Mouse (Mus musculus) CH12.LX (cell line): ENCODE results near the gene Elovl5. TPM values are rescaled to one million over a fixed set of nuclear protein-coding genes. Genes with fewer than 3 reads are reported as not detected.

Experiments
- DNase-seq: peaks from one replicate; pipeline ENCODE4 v3.0.0-alpha.2; 2013; ENCODE audit errors: extremely low read depth
- H3K27ac ChIP-seq: 2 replicates; pipeline ENCODE4 v1.5.1; 2012; ENCODE audit warnings: low read depth, mild to moderate bottlenecking, control low read depth, moderate library complexity; ENCODE audit not compliant: insufficient read depth
- H3K27me3 ChIP-seq: replicated peaks from 2 replicates; pipeline ENCODE3; 2012; ENCODE audit warnings: inconsistent platforms
- H3K36me3 ChIP-seq, 2 experiments: replicated peaks in 1 of 2; 2 replicates each; pipeline versions ENCODE3 to v1.6.1; 2012; ENCODE audit warnings: inconsistent platforms in 1 of 2, low read length in 1 of 2, mild to moderate bottlenecking in 1 of 2, mixed read lengths in 1 of 2, moderate library complexity in 1 of 2; ENCODE audit not compliant: control insufficient read depth in 1 of 2, insufficient read depth in 1 of 2
- H3K4me1 ChIP-seq, 2 experiments: 2 replicates each; pipeline ENCODE4 v1.6.1; 2012; ENCODE audit warnings: inconsistent platforms in 1 of 2, moderate library complexity in 1 of 2; ENCODE audit not compliant: insufficient read depth in 2 of 2, control insufficient read depth in 1 of 2
- H3K4me2 ChIP-seq: 2 replicates; pipeline ENCODE4 v1.6.1; 2012; ENCODE audit warnings: low read depth, mild to moderate bottlenecking, control low read depth; ENCODE audit not compliant: poor library complexity, insufficient read depth, severe bottlenecking
- H3K4me3 ChIP-seq, 3 experiments: fragments of 150-350 bp in 1 of 3; sonication (generic) in 1 of 3; replicated peaks in 1 of 3; 2 replicates each; pipeline versions ENCODE3 to v1.5.1; 2011 to 2012; ENCODE audit warnings: low read depth in 2 of 3, low read length in 2 of 3, mild to moderate bottlenecking in 2 of 3, moderate library complexity in 2 of 3, control low read depth in 1 of 3, improper control_type of control experiment in 1 of 3, inconsistent platforms in 1 of 3, mixed read lengths in 1 of 3; ENCODE audit not compliant: poor library complexity in 1 of 3
- H3K79me2 ChIP-seq: replicated peaks from 2 replicates; pipeline ENCODE4 v1.6.1; 2012; ENCODE audit warnings: mild to moderate bottlenecking, moderate library complexity; ENCODE audit not compliant: control insufficient read depth, poor library complexity, insufficient read depth, severe bottlenecking; ENCODE audit errors: extremely low read depth
- H3K9ac ChIP-seq: 2 replicates; pipeline ENCODE4 v1.6.1; 2012; ENCODE audit warnings: low read depth, mild to moderate bottlenecking, control low read depth, moderate library complexity; ENCODE audit not compliant: insufficient read depth
- H3K9me3 ChIP-seq: replicated peaks from 2 replicates; pipeline ENCODE3; 2012; ENCODE audit warnings: low read length, inconsistent platforms, mixed read lengths
- CHD1 ChIP-seq: IDR thresholded peaks from 2 replicates; pipeline ENCODE4 v1.6.1; 2012; ENCODE audit warnings: low read depth, low read length, improper control_type of control experiment, inconsistent platforms
- CHD2 ChIP-seq: IDR thresholded peaks from 2 replicates; pipeline ENCODE4 v1.6.1; 2011; ENCODE audit warnings: low read length, improper control_type of control experiment
- CTCF ChIP-seq, 2 experiments: IDR thresholded peaks in 1 of 2; conservative IDR thresholded peaks in 1 of 2; 2 replicates each; pipeline ENCODE4 v1.5.1; 2011 to 2012; ENCODE audit warnings: low read depth in 2 of 2, low read length in 2 of 2, improper control_type of control experiment in 1 of 2, inconsistent platforms in 1 of 2, mild to moderate bottlenecking in 1 of 2, moderate library complexity in 1 of 2
- E2F4 ChIP-seq: IDR thresholded peaks from 2 replicates; pipeline ENCODE4 v1.6.1; 2011; ENCODE audit warnings: low read depth, low read length, improper control_type of control experiment; ENCODE audit not compliant: insufficient replicate concordance
- EP300 ChIP-seq: IDR thresholded peaks from 2 replicates; pipeline ENCODE4 v1.6.1; 2011; ENCODE audit warnings: low read length, improper control_type of control experiment
- ETS1 ChIP-seq: conservative IDR thresholded peaks from 2 replicates; pipeline ENCODE4 v1.6.1; 2012; ENCODE audit warnings: low read depth, mild to moderate bottlenecking, inconsistent platforms, low read length, improper control_type of control experiment, moderate library complexity
- HCFC1 ChIP-seq: IDR thresholded peaks from 2 replicates; pipeline ENCODE4 v1.6.1; 2012; ENCODE audit warnings: low read depth, mild to moderate bottlenecking, inconsistent platforms, low read length, improper control_type of control experiment
- IRF4 ChIP-seq: IDR thresholded peaks from 2 replicates; pipeline ENCODE4 v1.6.1; 2014; ENCODE audit warnings: low read depth, mild to moderate bottlenecking, inconsistent platforms, low read length, improper control_type of control experiment
- JUND ChIP-seq: conservative IDR thresholded peaks from 2 replicates; pipeline ENCODE4 v1.6.1; 2011; ENCODE audit warnings: low read depth, low read length, improper control_type of control experiment
- KAT2A ChIP-seq: IDR thresholded peaks from 2 replicates; pipeline ENCODE4 v1.6.1; 2012; ENCODE audit warnings: low read length, improper control_type of control experiment, inconsistent platforms; ENCODE audit not compliant: insufficient replicate concordance
- MAFK ChIP-seq: IDR thresholded peaks from 2 replicates; pipeline ENCODE4 v1.6.1; 2011; ENCODE audit warnings: low read length, improper control_type of control experiment; ENCODE audit not compliant: insufficient replicate concordance
- MAX ChIP-seq: IDR thresholded peaks from 2 replicates; pipeline ENCODE4 v1.6.1; 2011; ENCODE audit warnings: low read length, improper control_type of control experiment
- MEF2A ChIP-seq: IDR thresholded peaks from 2 replicates; pipeline ENCODE4 v1.6.1; 2014; ENCODE audit warnings: low read depth, mild to moderate bottlenecking, inconsistent platforms, low read length, improper control_type of control experiment, borderline replicate concordance
- MXI1 ChIP-seq: IDR thresholded peaks from 2 replicates; pipeline ENCODE4 v1.6.1; 2011; ENCODE audit warnings: mild to moderate bottlenecking, low read depth, low read length, improper control_type of control experiment
- PAX5 ChIP-seq: IDR thresholded peaks from 2 replicates; pipeline ENCODE4 v1.6.1; 2012; ENCODE audit warnings: low read length, inconsistent platforms, mixed read lengths
- POLR2A ChIP-seq: IDR thresholded peaks from 2 replicates; pipeline ENCODE4 v1.6.1; 2011; ENCODE audit warnings: low read depth, mild to moderate bottlenecking, improper control_type of control experiment, low read length
- POLR2AphosphoS2 ChIP-seq: IDR thresholded peaks from 2 replicates; pipeline ENCODE4 v1.6.1; 2011; ENCODE audit warnings: low read depth, low read length, improper control_type of control experiment
- RAD21 ChIP-seq: IDR thresholded peaks from 2 replicates; pipeline ENCODE4 v1.6.1; 2011; ENCODE audit warnings: low read depth, mild to moderate bottlenecking, low read length, improper control_type of control experiment, moderate library complexity
- RCOR1 ChIP-seq: conservative IDR thresholded peaks from 2 replicates; pipeline ENCODE4 v1.6.1; 2012; ENCODE audit warnings: low read depth, mild to moderate bottlenecking, inconsistent platforms, low read length, improper control_type of control experiment
- SIN3A ChIP-seq: IDR thresholded peaks from 2 replicates; pipeline ENCODE4 v1.6.1; 2012; ENCODE audit warnings: low read length, improper control_type of control experiment, inconsistent platforms
- TBP ChIP-seq: conservative IDR thresholded peaks from 2 replicates; pipeline ENCODE4 v1.6.1; 2011; ENCODE audit warnings: low read depth, low read length, improper control_type of control experiment
- TCF12 ChIP-seq: IDR thresholded peaks from 2 replicates; pipeline ENCODE4 v1.6.1; 2014; ENCODE audit warnings: low read depth, mild to moderate bottlenecking, inconsistent platforms, low read length, improper control_type of control experiment
- ZC3H11A ChIP-seq: IDR thresholded peaks from 2 replicates; pipeline ENCODE4 v1.6.1; 2012; ENCODE audit warnings: low read depth, mild to moderate bottlenecking, inconsistent platforms, low read length, improper control_type of control experiment
- ZKSCAN1 ChIP-seq: IDR thresholded peaks from 2 replicates; pipeline ENCODE4 v1.6.1; 2012; ENCODE audit warnings: low read depth, inconsistent platforms, low read length, improper control_type of control experiment, borderline replicate concordance
- ZNF384 ChIP-seq: IDR thresholded peaks from 2 replicates; pipeline ENCODE4 v1.6.1; 2012; ENCODE audit warnings: low read depth, low read length, improper control_type of control experiment, inconsistent platforms
- dilution Hi-C: fragments of 300-500 bp; cut with MboI; formaldehyde crosslinking; loops from 2 replicates; pipeline ENCODE4 v1.14.3; 2020; ENCODE audit warnings: low sequenced_read_pairs; ENCODE audit not compliant: extremely low pct_unique_long_range_greater_than_20kb, extremely low pct_ligation_motif_present
- in situ Hi-C: fragments of 300-500 bp; cut with MboI; formaldehyde crosslinking; loops from 3 replicates; pipeline ENCODE4 v1.14.3; 2019; ENCODE audit warnings: low sequenced_read_pairs, low pct_ligation_motif_present, low pct_unique_long_range_greater_than_20kb, mixed read lengths
- polyA plus RNA-seq: library from polyadenylated mRNA; unstranded; fragments of >175 nt; gene quantifications from 2 replicates; pipeline ENCODE4 v1.2.1, GENCODE M21; 2012; ENCODE audit warnings: low read depth; ENCODE audit not compliant: insufficient read length
- total RNA-seq, 2 experiments: library from RNA; depleted of rRNA; stranded (reverse); fragments of 300-350 nt in 1 of 2; fragments of >200 nt in 1 of 2; gene quantifications; 2 replicates each; pipeline ENCODE4 v1.2.3; 2012 to 2014

Elovl5 gene
- total and polyA plus RNA-seq, 3 experiments, result 44.0 to 122 (median 63.0) TPM

DNA sequence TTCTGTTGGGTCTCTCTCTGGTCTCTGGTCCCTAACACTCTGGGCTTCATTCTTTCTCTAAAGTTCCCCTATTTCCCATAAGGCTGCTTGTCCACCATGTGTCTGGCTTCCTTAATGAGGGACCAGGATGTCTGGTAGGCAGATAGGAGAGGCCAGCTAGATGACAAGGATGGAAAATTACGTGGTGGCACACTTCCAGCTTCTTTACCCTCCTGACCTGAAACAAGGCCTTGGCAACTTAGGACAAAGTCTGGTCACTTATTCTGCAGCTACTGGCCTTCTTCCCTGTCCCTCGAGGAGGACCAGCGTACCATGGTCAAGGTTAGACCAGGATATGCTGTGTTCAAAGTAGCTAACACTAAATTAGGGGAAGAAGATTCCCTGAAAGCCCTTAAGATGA, 109.9 kb downstream of the Elovl5 start:
- no peak for DNase-seq

GRCm38 (mm10) chr9:78030835-78031456, 113.8 kb downstream of the Elovl5 start:
- Histone ChIP-seq H3K79me2 (no peaks in the 10 kb centered on the region), H3K4me2 (no peak overlapping the region), H3K36me3 (no peaks in the 10 kb centered on the region), H3K4me3 (no peak overlapping the region), H3K27ac (no peak overlapping the region), H3K9me3 (no peaks in the 10 kb centered on the region), H3K9ac (no peak overlapping the region), H3K27me3 (peaks cover 7% of the 10 kb centered on the region), H3K4me1 (peaks cover 3 to 4% of the 10 kb centered on the region in 2 experiments; a peak in 1 of 4 replicates)
- dilution Hi-C loops, result no loop called here
- DNase-seq, result no peak
- in situ Hi-C loops, result loop anchor here (25.0 kb wide), 1 partner anchor 369 kb away; no protein-coding TSS in a partner anchor
- TF ChIP-seq PAX5, result no peak
- TF ChIP-seq JUND, result no peak
- no peak for TF ChIP-seq POLR2AphosphoS2
- TF ChIP-seq SIN3A, result no peak
- no peak for TF ChIP-seq IRF4
- no peak for TF ChIP-seq MXI1
- TF ChIP-seq KAT2A, result no peak
- no peak for TF ChIP-seq CTCF (conservative IDR thresholded peaks at IDR 0.05 in 1 of 2, IDR thresholded peaks at IDR 0.05 in 1 of 2; ENCODE audit: low read depth in 2 of 2, low read length in 2 of 2)
- no peak for TF ChIP-seq CHD1
- no peak for TF ChIP-seq TBP
- TF ChIP-seq RAD21, result no peak
- no peak for TF ChIP-seq ETS1
- TF ChIP-seq CHD2, result no peak
- TF ChIP-seq ZKSCAN1, result no peak
- TF ChIP-seq MEF2A, result no peak
- TF ChIP-seq TCF12, result no peak
- no peak for TF ChIP-seq E2F4
- no peak for TF ChIP-seq POLR2A
- no peak for TF ChIP-seq ZC3H11A
- no peak for TF ChIP-seq MAX

More for the DNA sequence above, 109.9 kb downstream of the Elovl5 start:
- Histone ChIP-seq H3K4me2 (no peak overlapping the region), H3K27me3 (no peaks in the 10 kb centered on the region), H3K27ac (no peak overlapping the region), H3K4me1 (peaks cover 4 to 27% of the 10 kb centered on the region in 2 experiments), H3K4me3 (no peak overlapping the region), H3K36me3 (no peaks in the 10 kb centered on the region), H3K9ac (no peak overlapping the region), H3K9me3 (no peaks in the 10 kb centered on the region), H3K79me2 (no peaks in the 10 kb centered on the region)
- dilution Hi-C loops (no loop called here), in situ Hi-C loops (loop anchor here (25.0 kb wide), 1 partner anchor 365 kb away; no protein-coding TSS in a partner anchor)
- TF ChIP-seq MEF2A, result no peak
- TF ChIP-seq CHD2, result no peak
- no peak for TF ChIP-seq ZNF384
- TF ChIP-seq POLR2A, result no peak
- TF ChIP-seq TCF12, result no peak
- TF ChIP-seq CTCF (conservative IDR thresholded peaks at IDR 0.05 in 1 of 2, IDR thresholded peaks at IDR 0.05 in 1 of 2; ENCODE audit: low read depth in 2 of 2, low read length in 2 of 2), result no peak
- no peak for TF ChIP-seq ZC3H11A
- no peak for TF ChIP-seq IRF4
- no peak for TF ChIP-seq ZKSCAN1
- TF ChIP-seq EP300, result no peak
- TF ChIP-seq E2F4, result no peak
- TF ChIP-seq RAD21, result no peak
- TF ChIP-seq HCFC1, result no peak
- TF ChIP-seq KAT2A, result no peak
- TF ChIP-seq TBP, result no peak
- no peak for TF ChIP-seq CHD1
- TF ChIP-seq MAFK, result no peak
- TF ChIP-seq MAX, result no peak
- TF ChIP-seq RCOR1, result no peak
